Mouse (Mus musculus): ENCODE data around the gene Lsm7.

The Lsm7 gene

GRCm38 (mm10) chr10:80876028-80876427 lies 21.0 kb upstream of the Lsm7 start:
- DNase-seq (ENCODE audit: low spot score), result peak; percentile 54

GRCm38 (mm10) chr10:80874035-80874434 lies 19.0 kb upstream of the Lsm7 start:
- DNase-seq (ENCODE audit: low spot score), result no peak

DNA sequence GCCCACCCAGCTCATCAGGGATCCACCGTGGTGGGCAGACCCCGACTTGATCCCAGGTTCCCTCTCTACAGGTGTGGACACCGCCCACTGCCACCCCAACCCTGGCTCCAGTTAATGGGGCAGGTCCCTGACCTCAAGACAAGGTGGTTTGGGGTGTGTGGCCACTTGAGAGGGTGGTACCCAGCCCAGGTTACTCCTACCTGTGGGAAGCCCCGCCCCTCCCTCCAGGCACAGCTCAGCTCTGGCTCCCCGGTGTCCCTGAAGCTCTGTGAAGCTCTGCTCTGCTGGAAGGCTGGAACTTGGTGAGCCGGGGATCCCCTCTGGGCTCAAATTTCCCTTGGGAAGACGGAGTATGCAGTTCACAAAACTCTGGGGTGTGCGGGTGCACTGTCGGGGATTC lies 16.6 kb upstream of the Lsm7 start, which contains the start of gene Tmprss9:
Tmprss9 (plus strand) TSS at position 268 of the 400 bp plus-strand sequence.
- no peak for DNase-seq (ENCODE audit: low spot score)

DNA sequence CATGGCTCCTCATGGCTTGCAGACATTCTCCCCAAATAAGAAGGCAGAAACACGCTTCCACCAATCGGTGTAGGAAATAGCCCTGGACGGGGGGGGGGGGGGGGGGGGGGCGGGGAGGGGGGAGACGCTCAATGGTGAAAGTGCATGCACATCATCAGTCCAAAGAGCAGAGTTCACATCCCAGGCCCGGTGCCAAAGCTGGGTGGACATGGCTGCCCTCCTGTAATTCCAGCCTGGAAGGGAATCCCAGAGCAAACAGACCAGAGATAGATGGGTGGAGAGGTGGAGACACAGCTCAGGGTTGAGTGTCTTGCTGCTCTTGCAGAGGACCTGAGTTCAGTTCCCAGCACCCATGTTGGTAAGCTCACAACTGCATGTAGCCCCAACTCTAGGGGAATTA lies 16.0 kb upstream of the Lsm7 start:
- DNase-seq (ENCODE audit: low spot score), result no peak

GRCm38 (mm10) chr10:80864446-80864845 lies 9.4 kb upstream of the Lsm7 start:
- no peak for DNase-seq (ENCODE audit: low spot score)

DNA sequence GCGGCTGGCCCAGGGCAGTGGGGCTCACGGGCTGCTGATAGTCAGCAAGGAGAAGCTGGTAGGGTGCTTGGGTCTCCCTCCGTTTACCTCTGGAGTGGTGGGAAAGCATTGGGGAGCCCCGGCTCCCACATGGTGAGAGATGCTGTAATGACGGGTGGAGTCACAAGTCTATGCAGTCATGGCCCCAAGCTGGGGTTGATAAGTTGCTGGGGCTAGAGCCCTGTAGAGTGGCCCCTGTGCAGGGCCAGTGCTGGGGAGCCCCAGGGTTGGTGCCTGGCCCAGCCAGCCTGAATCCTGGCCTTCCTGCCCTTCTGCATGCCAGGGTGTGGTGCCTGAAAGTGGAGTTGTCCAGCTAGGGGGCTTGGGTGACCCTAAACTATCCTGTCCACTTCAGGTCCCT lies 7.3 kb upstream of the Lsm7 start:
- no peak for DNase-seq (ENCODE audit: low spot score)

DNA sequence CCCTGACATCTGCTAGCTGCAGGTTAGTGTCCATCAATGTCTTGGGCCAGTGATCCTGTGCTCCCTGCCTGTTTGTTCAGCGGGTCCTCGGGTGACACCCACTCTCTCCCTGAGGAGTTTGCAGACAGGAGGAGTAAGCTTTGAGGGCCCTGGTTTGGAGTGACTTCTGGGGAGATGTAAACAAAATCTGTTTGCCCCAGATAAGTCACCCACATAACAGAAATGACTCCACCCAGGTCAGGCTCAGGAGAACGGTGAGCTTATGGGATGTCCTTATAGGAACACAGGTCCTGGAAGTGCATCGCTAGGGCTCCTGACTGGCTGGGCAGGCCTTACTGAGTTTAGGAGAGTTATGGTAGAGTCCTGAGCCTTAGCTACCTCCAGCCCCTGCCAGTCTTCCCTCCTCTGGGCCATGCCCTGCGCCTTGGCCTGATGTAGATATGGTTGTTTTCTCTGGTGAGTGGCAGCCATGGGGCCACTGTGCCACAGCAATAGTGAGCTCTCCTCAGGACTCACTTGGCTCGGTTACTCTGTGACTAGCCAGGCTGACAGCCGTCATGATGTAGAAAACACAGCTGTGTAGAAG lies 3.4 kb upstream of the Lsm7 start:
- DNase-seq (ENCODE audit: low spot score), result no peak

DNA sequence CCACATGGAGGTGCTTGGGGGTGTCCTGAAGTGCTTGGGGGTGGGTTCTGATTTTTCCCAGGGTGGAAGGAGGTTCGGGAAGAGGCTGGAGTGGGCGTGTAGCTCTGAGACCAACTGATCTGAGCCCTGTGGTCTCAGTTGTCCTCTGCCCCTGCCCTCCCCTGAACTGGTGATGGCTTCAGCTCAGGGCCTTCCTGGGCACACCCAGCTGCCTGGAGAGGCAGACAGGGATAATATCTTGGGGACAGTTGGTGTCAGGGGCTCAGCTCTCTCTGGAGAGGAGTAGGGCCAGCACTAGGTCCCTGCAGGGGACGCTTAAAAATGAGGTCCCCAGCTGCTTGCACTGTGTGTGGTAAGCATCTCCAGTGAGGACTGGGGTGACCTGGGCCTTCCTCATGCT lies 2.8 kb upstream of the Lsm7 start:
- no peak for DNase-seq (ENCODE audit: low spot score)

DNA sequence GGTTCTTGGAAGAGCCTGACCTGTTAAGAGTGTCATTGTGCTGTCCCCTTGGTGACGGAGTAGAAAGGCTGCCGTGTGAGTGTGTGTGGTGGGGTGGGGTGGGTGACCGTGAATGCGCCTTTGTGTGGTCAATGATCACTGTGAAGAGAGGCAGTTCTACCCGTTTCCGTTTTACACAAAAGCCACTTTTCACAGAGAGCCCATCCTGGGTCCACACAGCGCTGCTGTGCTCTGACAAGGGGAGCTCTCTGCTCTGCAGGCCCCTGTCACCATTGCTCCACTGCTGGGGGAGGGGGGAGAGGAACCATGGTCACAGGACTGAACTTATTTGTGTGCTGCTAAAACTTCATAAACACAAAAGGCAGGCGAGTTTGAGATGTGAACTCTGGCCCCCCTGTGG lies 2.4 kb upstream of the Lsm7 start:
- DNase-seq (ENCODE audit: low spot score), result peak; percentile 52

DNA sequence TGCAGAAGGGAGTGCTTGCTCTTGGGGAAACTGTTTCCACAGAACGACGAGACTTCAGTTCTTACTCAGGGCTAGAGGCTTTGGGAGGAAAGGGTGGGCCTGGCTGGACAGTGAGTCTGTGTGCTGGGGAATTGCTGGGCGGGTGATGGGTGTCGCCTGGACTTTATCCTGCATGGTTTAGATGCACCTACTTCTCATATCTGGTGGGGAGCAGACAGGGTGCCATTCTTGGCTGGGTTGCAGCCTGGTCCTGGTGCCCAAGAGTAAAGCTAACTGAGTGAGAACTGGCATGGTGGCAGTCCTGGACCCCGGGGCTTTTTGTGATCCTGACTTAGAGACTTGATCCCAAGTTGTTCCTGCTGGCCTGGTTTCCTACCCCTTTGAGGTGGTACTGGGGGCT lies 1.9 kb upstream of the Lsm7 start:
- no peak for DNase-seq (ENCODE audit: low spot score)

GRCm38 (mm10) chr10:80856267-80856666 lies 1.3 kb upstream of the Lsm7 start:
- DNase-seq (ENCODE audit: low spot score), result no peak

DNA sequence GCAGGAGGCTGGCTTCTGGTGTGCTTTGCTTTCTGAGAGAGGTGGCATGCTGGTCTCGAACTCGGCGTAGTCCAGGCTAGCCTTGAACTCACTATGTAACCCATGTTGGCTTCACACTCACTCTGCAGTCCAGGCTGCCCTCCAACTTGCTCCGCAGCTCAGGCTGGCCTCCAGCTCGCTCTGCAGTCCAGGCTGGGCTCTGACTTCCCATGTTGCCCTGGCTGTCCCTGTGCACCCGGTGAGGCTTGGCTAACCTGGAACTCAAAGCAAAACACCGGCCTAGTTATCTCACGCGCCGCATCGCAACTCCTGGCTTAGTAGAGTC lies 702 bp upstream of the Lsm7 start:
- no peak for DNase-seq (ENCODE audit: low spot score)

DNA sequence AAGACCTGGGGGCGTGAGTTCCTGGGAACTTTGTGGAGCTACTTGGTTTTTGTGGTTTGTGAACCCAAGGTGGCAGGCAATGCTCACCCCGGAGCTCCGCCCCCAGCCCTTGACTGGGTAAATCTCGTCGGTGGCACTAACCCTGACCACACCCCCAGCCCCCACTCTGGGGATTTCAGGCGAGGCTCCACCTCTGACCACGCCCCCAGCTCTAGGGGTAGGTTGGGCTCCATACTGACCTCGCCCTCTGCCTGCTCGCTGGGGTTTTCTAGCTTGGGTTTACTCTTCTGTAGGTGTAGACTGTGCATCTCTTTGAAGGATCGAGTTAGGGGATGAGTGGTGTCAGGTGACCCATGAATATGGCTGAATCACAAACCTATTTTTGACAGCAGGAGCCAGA lies 6.4 kb downstream of the Lsm7 start:
- no peak for DNase-seq (ENCODE audit: low spot score)

- DNase-seq (ENCODE audit: low spot score), result no peak
Observed at GRCm38 (mm10) chr10:80845732-80846131, 9.3 kb downstream of the Lsm7 start.

DNA sequence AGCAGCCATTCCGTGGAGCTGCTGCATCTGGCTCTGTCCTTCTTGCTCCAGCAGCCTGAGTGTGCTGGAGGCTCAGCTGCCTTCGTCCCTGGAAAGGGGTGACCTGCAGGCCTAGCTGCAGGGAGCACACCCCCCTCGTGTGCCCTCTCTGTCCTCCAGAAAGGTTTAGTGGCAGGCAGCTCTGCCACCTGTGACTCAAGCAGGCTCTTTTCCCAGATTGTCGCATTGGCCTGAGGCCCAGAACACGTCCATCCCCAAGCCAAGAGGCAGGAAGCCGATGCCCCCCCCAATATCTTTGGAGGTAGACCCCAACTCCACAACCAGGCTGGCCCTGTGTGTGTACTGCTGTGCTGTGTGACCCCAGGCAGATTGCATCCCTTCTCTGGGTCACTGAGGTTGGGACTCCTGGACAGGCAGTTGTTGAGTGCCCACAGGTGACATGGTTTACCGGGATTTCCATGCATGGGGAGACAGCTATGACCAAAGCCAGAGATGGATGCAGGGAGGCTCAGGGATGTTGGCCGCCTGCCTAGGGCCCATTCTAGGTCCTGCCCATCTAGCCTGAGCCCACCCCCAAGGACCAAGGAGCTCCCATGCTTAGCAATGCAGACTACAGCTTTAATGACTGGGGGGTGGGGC lies 9.8 kb downstream of the Lsm7 start:
- DNase-seq (ENCODE audit: low spot score), result no peak

DNA sequence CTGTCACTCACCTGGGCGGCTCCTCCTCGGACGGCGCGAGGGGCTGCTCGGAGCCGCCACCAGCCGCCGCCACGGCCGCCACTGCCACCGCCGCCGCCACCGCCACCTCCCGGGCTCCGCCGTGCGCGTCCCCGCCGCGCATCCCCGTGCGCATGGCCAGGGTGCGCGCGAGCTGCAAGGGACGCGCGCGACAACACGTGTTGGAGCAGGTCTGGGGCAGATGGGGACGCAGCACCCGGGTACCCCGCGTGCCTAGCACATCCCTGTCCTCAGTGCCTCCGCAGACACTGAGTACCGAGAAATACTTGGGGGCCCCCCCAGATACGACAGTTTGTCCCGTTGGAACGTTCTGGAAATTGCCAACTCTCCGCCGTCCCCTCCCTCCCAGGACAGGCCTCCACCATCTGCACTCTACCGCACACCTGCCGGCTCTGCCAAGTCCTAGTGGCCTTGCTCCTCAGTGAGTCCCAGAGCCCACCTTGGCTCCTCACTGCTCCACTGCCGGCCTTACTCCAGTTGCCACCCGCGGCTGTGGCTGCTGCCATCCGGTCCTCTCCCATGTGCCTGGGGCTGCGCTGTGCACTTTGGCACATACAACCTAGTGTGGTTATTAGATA lies 11.0 kb downstream of the Lsm7 start, which contains the start of gene Lingo3:
Lingo3 (minus strand) TSS at position 109 of the 617 bp plus-strand sequence.
- DNase-seq (ENCODE audit: low spot score), result peak; percentile 60

GRCm38 (mm10) chr10:80843087-80843930 lies 11.7 kb downstream of the Lsm7 start:
- no peak for DNase-seq (ENCODE audit: low spot score)

DNA sequence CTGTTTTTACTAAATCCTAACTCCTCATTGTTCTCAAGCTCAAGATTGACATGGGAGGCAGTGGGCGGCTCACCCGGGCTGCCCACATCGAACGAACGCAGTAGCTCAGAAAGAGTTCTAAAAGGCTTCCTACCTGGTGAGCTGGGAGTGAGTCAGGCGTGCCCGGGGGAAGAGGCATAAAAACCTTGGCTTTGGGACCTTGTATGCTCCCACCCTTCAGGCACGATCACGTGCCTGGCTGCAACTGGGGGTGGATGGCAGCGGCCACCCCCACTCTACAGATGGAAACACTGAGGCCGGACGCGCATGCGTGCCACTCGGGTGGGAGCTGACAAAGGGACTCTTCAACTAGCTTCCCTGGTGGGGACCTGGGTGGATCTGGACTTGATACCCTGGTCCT lies 12.7 kb downstream of the Lsm7 start:
- DNase-seq (ENCODE audit: low spot score), result no peak

DNA sequence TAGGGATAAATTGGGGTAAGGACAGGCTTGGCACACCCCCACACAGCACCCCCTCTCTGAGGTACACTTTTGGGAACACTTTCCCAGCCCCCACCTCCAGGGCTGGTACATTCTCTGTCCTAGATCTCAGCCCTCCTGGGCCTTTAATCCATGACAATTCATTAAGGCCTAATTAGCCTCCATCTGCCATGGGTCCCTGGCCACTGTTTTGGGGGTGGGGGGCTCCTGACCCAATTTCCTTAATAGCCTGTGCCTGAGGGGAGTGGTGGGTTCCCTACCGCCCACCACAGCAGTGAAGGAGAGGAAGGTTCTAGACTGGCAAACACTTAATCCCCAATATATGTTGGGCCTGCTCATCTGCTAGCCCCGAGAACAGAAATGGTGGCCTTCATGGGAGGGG lies 13.3 kb downstream of the Lsm7 start:
- DNase-seq (ENCODE audit: low spot score), result no peak

GRCm38 (mm10) chr10:80839848-80840247 lies 15.2 kb downstream of the Lsm7 start:
- no peak for DNase-seq (ENCODE audit: low spot score)

- DNase-seq (ENCODE audit: low spot score), result no peak
Observed at GRCm38 (mm10) chr10:80838346-80838912, 16.6 kb downstream of the Lsm7 start.

DNA sequence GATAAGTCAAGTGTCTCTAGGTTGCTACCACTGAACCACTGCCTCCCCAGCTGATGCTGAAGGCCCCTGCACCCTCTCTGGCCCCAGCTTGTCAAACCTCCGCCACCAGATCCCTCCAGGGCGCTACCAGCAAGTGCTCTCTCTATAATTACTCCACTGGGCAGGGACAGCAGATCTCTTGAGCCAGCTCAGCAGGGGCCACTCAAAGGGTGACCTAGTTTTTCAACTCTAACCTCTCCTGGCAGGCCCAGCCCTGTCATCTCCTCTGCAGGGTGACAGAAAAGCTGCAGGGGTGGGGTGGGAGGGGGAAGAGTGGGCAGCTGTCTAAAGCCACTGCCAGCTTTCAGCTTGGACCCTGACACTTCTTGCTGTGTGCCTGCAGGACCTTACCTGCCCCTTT lies 17.2 kb downstream of the Lsm7 start:
- no peak for DNase-seq (ENCODE audit: low spot score)

Measured in layer of hippocampus, adult 11-12 months (tissue).